Mouse (Mus musculus): Measurements from ENCODE around the gene Tmtc4. TPM values are rescaled to one million over a fixed set of nuclear protein-coding genes. Genes with fewer than 3 reads are reported as not detected.
A peak's percentile ranks its signal among the peaks of the same experiment; 100 is the strongest.

The Tmtc4 gene
- polyA plus RNA-seq, 1 experiment, result 13.2 TPM

GRCm38 (mm10) chr14:122977056-122977796, 6.6 kb downstream of the Tmtc4 start:
- no peak overlapping the region for H3K27ac ChIP-seq (ENCODE audit: insufficient read depth, low read length)
- TF ChIP-seq POLR2A (IDR thresholded peaks at IDR 0.05; ENCODE audit: extremely low read depth, insufficient read depth, low read length), result no peak
- no peak for TF ChIP-seq CTCF (IDR thresholded peaks at IDR 0.05; ENCODE audit: extremely low read depth, insufficient read depth, low read length)
- no peaks in the 10 kb centered on the region for H3K4me1 ChIP-seq (ENCODE audit: control insufficient read depth, insufficient read depth, low read length)
- H3K4me3 ChIP-seq (ENCODE audit: insufficient read depth, low read length), result no peak overlapping the region

- no peak overlapping the region for H3K27ac ChIP-seq (ENCODE audit: insufficient read depth, low read length)
Measured at GRCm38 (mm10) chr14:122974854-122975570, 8.8 kb downstream of the Tmtc4 start.

GRCm38 (mm10) chr14:122973091-122973490, 10.7 kb downstream of the Tmtc4 start:
- H3K4me1 ChIP-seq (ENCODE audit: control insufficient read depth, insufficient read depth, low read length), result no peaks in the 10 kb centered on the region
- H3K4me3 ChIP-seq (ENCODE audit: insufficient read depth, low read length), result no peak overlapping the region
- H3K27ac ChIP-seq (ENCODE audit: insufficient read depth, low read length), result no peak overlapping the region
- no peak for TF ChIP-seq POLR2A (IDR thresholded peaks at IDR 0.05; ENCODE audit: extremely low read depth, insufficient read depth, low read length)
- TF ChIP-seq CTCF (IDR thresholded peaks at IDR 0.05; ENCODE audit: extremely low read depth, insufficient read depth, low read length), result no peak

More at GRCm38 (mm10) chr14:122974854-122975570, 8.8 kb downstream of the Tmtc4 start:
- no peak overlapping the region for H3K4me3 ChIP-seq (ENCODE audit: insufficient read depth, low read length)
- no peak for TF ChIP-seq POLR2A (IDR thresholded peaks at IDR 0.05; ENCODE audit: extremely low read depth, insufficient read depth, low read length)
- no peak for TF ChIP-seq CTCF (IDR thresholded peaks at IDR 0.05; ENCODE audit: extremely low read depth, insufficient read depth, low read length)
- H3K4me1 ChIP-seq (ENCODE audit: control insufficient read depth, insufficient read depth, low read length), result no peaks in the 10 kb centered on the region

GRCm38 (mm10) chr14:122968049-122968448, 15.8 kb downstream of the Tmtc4 start:
- Histone ChIP-seq H3K4me3 (ENCODE audit: insufficient read depth, low read length) (no peak overlapping the region), H3K4me1 (ENCODE audit: control insufficient read depth, insufficient read depth, low read length) (no peaks in the 10 kb centered on the region), H3K27ac (ENCODE audit: insufficient read depth, low read length) (no peak overlapping the region)
- no peak for TF ChIP-seq POLR2A (IDR thresholded peaks at IDR 0.05; ENCODE audit: extremely low read depth, insufficient read depth, low read length)
- TF ChIP-seq CTCF (IDR thresholded peaks at IDR 0.05; ENCODE audit: extremely low read depth, insufficient read depth, low read length), result no peak

GRCm38 (mm10) chr14:122957941-122958340, 25.9 kb downstream of the Tmtc4 start:
- H3K27ac ChIP-seq (ENCODE audit: insufficient read depth, low read length), result no peak overlapping the region
- no peaks in the 10 kb centered on the region for H3K4me1 ChIP-seq (ENCODE audit: control insufficient read depth, insufficient read depth, low read length)
- H3K4me3 ChIP-seq (ENCODE audit: insufficient read depth, low read length), result no peak overlapping the region
- TF ChIP-seq POLR2A (IDR thresholded peaks at IDR 0.05; ENCODE audit: extremely low read depth, insufficient read depth, low read length) (no peak), CTCF (IDR thresholded peaks at IDR 0.05; ENCODE audit: extremely low read depth, insufficient read depth, low read length) (no peak)

- H3K4me3 ChIP-seq (ENCODE audit: insufficient read depth, low read length), result no peak overlapping the region
- no peak overlapping the region for H3K27ac ChIP-seq (ENCODE audit: insufficient read depth, low read length)
- no peaks in the 10 kb centered on the region for H3K4me1 ChIP-seq (ENCODE audit: control insufficient read depth, insufficient read depth, low read length)
- TF ChIP-seq CTCF (IDR thresholded peaks at IDR 0.05; ENCODE audit: extremely low read depth, insufficient read depth, low read length), result peak; percentile 73
- no peak for TF ChIP-seq POLR2A (IDR thresholded peaks at IDR 0.05; ENCODE audit: extremely low read depth, insufficient read depth, low read length)
Measured at GRCm38 (mm10) chr14:122953331-122953730, 30.5 kb downstream of the Tmtc4 start.

GRCm38 (mm10) chr14:122952556-122952955, 31.3 kb downstream of the Tmtc4 start:
- H3K4me1 ChIP-seq (ENCODE audit: control insufficient read depth, insufficient read depth, low read length), result no peaks in the 10 kb centered on the region

GRCm38 (mm10) chr14:122951676-122952445, 32.0 kb downstream of the Tmtc4 start:
- H3K27ac ChIP-seq (ENCODE audit: insufficient read depth, low read length), result no peak overlapping the region
- TF ChIP-seq CTCF (IDR thresholded peaks at IDR 0.05; ENCODE audit: extremely low read depth, insufficient read depth, low read length), result no peak
- TF ChIP-seq POLR2A (IDR thresholded peaks at IDR 0.05; ENCODE audit: extremely low read depth, insufficient read depth, low read length), result no peak
- H3K4me3 ChIP-seq (ENCODE audit: insufficient read depth, low read length), result no peak overlapping the region
- no peaks in the 10 kb centered on the region for H3K4me1 ChIP-seq (ENCODE audit: control insufficient read depth, insufficient read depth, low read length)

More at GRCm38 (mm10) chr14:122952556-122952955, 31.3 kb downstream of the Tmtc4 start:
- Histone ChIP-seq H3K4me3 (ENCODE audit: insufficient read depth, low read length) (no peak overlapping the region), H3K27ac (ENCODE audit: insufficient read depth, low read length) (no peak overlapping the region)
- TF ChIP-seq POLR2A (IDR thresholded peaks at IDR 0.05; ENCODE audit: extremely low read depth, insufficient read depth, low read length) (no peak), CTCF (IDR thresholded peaks at IDR 0.05; ENCODE audit: extremely low read depth, insufficient read depth, low read length) (no peak)

GRCm38 (mm10) chr14:122950915-122951314, 32.9 kb downstream of the Tmtc4 start:
- no peaks in the 10 kb centered on the region for H3K4me1 ChIP-seq (ENCODE audit: control insufficient read depth, insufficient read depth, low read length)
- H3K4me3 ChIP-seq (ENCODE audit: insufficient read depth, low read length), result no peak overlapping the region
- TF ChIP-seq CTCF (IDR thresholded peaks at IDR 0.05; ENCODE audit: extremely low read depth, insufficient read depth, low read length) (peak; percentile 19; the same call in 1 of the 2 replicates), POLR2A (IDR thresholded peaks at IDR 0.05; ENCODE audit: extremely low read depth, insufficient read depth, low read length) (no peak)

More at GRCm38 (mm10) chr14:122950915-122951314, 32.9 kb downstream of the Tmtc4 start:
- H3K27ac ChIP-seq (ENCODE audit: insufficient read depth, low read length), result no peak overlapping the region

Data from cortical plate, adult 2 months (tissue).